Mouse (Mus musculus): ENCODE measurements around the gene Olfr910. TPM values are rescaled to one million over a fixed set of nuclear protein-coding genes. Genes with fewer than 3 reads are reported as not detected.

The Olfr910 gene
- not detected in 2 replicates for total RNA-seq (2021)
- long read RNA-seq, experiment 1 = 0 reads
- long read RNA-seq, experiment 2 = 0 reads

DNA sequence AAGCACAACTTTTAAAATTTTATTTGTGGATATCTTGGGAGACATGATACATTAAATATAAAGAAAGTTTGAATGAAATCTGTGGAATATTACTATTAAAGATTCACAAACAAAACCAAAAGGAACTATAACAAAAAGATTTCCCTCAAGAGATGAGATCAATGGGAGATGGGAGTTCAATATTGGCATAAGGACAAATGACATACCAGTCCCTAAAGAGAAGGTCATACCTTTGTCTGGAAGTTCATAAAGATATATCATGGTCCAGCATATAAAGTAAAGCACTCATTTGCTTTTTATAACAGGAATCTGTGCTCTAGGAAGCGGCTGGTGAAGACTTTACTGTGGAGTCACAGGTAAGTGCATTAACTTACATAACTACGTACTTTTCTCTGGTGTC, at the start of gene Olfr910:
TSS of gene Olfr910 (plus strand) at position 301 of the 400 bp plus-strand sequence.
- no peak for DNase-seq

DNA sequence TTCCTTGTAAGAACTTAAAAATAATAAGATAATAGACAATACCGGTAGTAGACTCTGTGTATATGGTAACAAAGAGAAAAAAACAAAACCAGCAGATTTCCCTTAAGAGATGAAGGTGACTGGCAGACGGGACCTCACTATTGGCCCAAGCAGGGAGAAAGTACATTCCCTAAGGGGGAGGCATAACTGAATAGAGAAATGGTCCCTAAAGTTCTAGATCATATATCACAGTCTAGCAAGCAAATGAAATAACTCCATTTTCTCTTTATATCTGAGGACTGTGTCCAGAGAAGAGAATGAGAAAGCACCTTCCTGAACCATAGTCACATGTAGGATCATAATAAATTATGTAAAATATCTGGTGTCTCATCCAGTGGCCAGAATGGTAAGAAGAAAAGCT, 42.1 kb upstream of the Olfr910 start, which contains the start of gene Olfr907:
TSS of gene Olfr907 (plus strand) at position 301 of the 400 bp plus-strand sequence.
- no peak for DNase-seq

DNA sequence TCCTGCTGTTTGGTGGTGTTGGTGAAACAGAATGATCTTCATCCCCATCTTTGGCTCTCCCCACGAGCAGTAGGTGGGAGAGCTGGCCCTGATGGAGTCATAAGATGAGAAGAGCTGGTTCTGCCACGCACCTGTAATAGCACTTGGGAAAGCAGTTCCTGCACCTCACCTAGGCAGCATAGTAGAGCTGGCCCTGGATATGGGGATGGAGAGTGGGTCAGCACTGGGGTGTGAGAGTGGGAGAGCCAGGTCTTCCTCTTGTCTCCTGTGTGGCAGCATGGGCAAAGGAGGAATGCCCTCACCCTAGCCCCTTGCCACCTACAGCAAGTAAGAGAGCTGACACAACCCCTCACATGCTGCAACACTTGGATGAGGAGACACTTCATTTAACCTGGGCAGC, 25.3 kb upstream of the Olfr910 start:
- no peak for DNase-seq

DNA sequence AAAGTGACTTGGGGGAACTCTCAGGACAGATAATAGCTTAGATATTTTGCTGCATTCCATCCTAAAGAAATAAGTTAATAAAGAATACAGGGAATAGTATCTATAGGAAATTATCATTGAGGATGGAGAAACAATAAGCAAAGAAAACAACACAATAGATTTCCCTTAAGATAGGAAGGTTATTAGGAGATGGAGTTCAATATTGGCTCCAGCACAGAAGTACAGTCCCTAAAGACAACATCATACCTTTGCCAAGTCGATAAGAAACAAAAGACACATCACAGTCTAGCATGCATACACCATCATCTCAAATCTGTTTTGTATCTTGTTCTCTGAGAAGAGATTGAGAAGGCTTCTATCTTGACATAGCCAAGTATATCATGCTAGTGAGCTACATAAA, 16.4 kb upstream of the Olfr910 start, which contains the start of gene Olfr911-ps1:
TSS of gene Olfr911-ps1 (plus strand) at position 301 of the 400 bp plus-strand sequence.
- DNase-seq = no peak

DNA sequence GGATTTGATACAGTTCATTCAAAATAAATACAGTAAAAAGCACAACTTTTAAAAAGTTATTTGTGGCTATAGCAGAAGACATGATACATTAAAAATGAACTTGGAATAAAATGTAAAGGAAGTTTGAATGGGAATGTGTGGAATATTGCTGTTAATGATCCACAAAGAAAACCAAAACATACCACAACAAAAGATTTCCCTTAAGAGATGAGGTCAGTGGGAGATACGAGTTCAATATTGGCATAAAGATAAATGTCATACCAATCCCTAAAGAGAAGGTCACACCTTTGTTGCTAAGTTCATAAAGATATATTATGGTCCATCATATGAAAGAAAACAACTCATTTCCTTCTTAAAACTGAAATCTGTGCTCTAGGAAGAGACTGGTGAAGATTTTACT, 42.2 kb downstream of the Olfr910 start, which contains the start of gene Olfr912:
TSS of gene Olfr912 (plus strand) at position 301 of the 400 bp plus-strand sequence.
- DNase-seq = no peak

Other genes with a start within 250 kb of the Olfr910 start
- gene Olfr896-ps1, start 246.7 kb upstream of the Olfr910 start, total RNA-seq (2021) = not detected in 2 replicates
- not detected in 2 replicates for gene Olfr25, start 208.8 kb upstream of the Olfr910 start, total RNA-seq (2021)
- not detected in 2 replicates for gene Olfr898, start 189.4 kb upstream of the Olfr910 start, total RNA-seq (2021)
- not detected in 2 replicates for gene Olfr250, start 171.0 kb upstream of the Olfr910 start, total RNA-seq (2021)
- not detected in 2 replicates for gene Olfr251, start 160.8 kb upstream of the Olfr910 start, total RNA-seq (2021)
- not detected in 2 replicates for gene Olfr147, start 136.2 kb upstream of the Olfr910 start, total RNA-seq (2021)
- not detected in 2 replicates for gene Olfr901, start 108.4 kb upstream of the Olfr910 start, total RNA-seq (2021)
- not detected in 2 replicates for gene Olfr902, start 90.2 kb upstream of the Olfr910 start, total RNA-seq (2021)
- gene Olfr904, start 74.7 kb upstream of the Olfr910 start, total RNA-seq (2021) = not detected in 2 replicates
- gene Olfr905, start 66.7 kb upstream of the Olfr910 start, total RNA-seq (2021) = not detected in 2 replicates
- gene Olfr906, start 50.8 kb upstream of the Olfr910 start, total RNA-seq (2021) = not detected in 2 replicates
- gene Olfr907, start 42.0 kb upstream of the Olfr910 start, total RNA-seq (2021) = not detected in 2 replicates
- not detected in 2 replicates for gene Olfr911-ps1, start 16.3 kb upstream of the Olfr910 start, total RNA-seq (2021)
- not detected in 2 replicates for gene Olfr912, start 42.3 kb downstream of the Olfr910 start, total RNA-seq (2021)
- not detected in 2 replicates for gene Olfr913, start 54.9 kb downstream of the Olfr910 start, total RNA-seq (2021)
- gene Olfr914, start 67.3 kb downstream of the Olfr910 start, total RNA-seq (2021) = not detected in 2 replicates
- not detected in 2 replicates for gene Olfr916, start 122.0 kb downstream of the Olfr910 start, total RNA-seq (2021)
- gene Olfr917, start 128.0 kb downstream of the Olfr910 start, total RNA-seq (2021) = not detected in 2 replicates
- not detected in 2 replicates for gene Olfr918, start 136.8 kb downstream of the Olfr910 start, total RNA-seq (2021)
- not detected in 2 replicates for gene Olfr919, start 165.8 kb downstream of the Olfr910 start, total RNA-seq (2021)
- 35.2 and 35.3 TPM in 2 replicates for gene Vwa5a, start 180.4 kb downstream of the Olfr910 start, total RNA-seq (2021)
- gene Olfr920, start 214.4 kb downstream of the Olfr910 start, total RNA-seq (2021) = 0.11 and 0.26 TPM in 2 replicates
- not detected in 2 replicates for gene Olfr921, start 235.2 kb downstream of the Olfr910 start, total RNA-seq (2021)